Mouse (Mus musculus): ENCODE measurements around the gene En2. TPM values are rescaled to one million over a fixed set of nuclear protein-coding genes. Genes with fewer than 3 reads are reported as not detected.
A peak's percentile ranks its signal among the peaks of the same experiment; 100 is the strongest.

Gene En2
- total and polyA plus RNA-seq, 2 experiments from 2014 or later = 0.05 TPM; not detected in 1

GRCm38 (mm10) chr5:28148473-28148872 lies 17.0 kb upstream of the En2 start:
- Histone ChIP-seq H3K4me3 (ENCODE audit: low read depth, low read length) (no peak overlapping the region), H3K36me3 (ENCODE audit: insufficient read depth) (no peaks in the 10 kb centered on the region), H3K9ac (no peak overlapping the region), H3K4me2 (ENCODE audit: low read depth) (no peak overlapping the region), H3K4me1 (ENCODE audit: insufficient read depth) (no peaks in the 10 kb centered on the region), H3K9me3 (ENCODE audit: low read length) (no peaks in the 10 kb centered on the region), H3K27ac (ENCODE audit: low read depth, low read length) (no peak overlapping the region), H3K27me3 (ENCODE audit: insufficient read depth, low read length) (peaks cover 4% of the 10 kb centered on the region; the same call in 1 of the 2 replicates)
- 29% methylated on average over 3 of the region's 3 CpGs for WGBS
- DNase-seq = no peak
- TF ChIP-seq CTCF (IDR thresholded peaks at IDR 0.05; ENCODE audit: low read depth) = no peak
- ATAC-seq = no peak

GRCm38 (mm10) chr5:28149436-28149835 lies 16.1 kb upstream of the En2 start:
- Histone ChIP-seq H3K9ac (no peak overlapping the region), H3K4me1 (ENCODE audit: insufficient read depth) (no peaks in the 10 kb centered on the region), H3K36me3 (ENCODE audit: insufficient read depth) (no peaks in the 10 kb centered on the region), H3K27me3 (ENCODE audit: insufficient read depth, low read length) (peaks cover 8% of the 10 kb centered on the region), H3K4me2 (ENCODE audit: low read depth) (no peak overlapping the region), H3K4me3 (ENCODE audit: low read depth, low read length) (no peak overlapping the region), H3K9me3 (ENCODE audit: low read length) (no peaks in the 10 kb centered on the region), H3K27ac (ENCODE audit: low read depth, low read length) (no peak overlapping the region)
- no peak for DNase-seq
- 69% methylated on average over 3 of the region's 3 CpGs for WGBS
- TF ChIP-seq CTCF (IDR thresholded peaks at IDR 0.05; ENCODE audit: low read depth) = no peak
- ATAC-seq = no peak

GRCm38 (mm10) chr5:28157044-28157730 lies 8.3 kb upstream of the En2 start:
- Histone ChIP-seq H3K9me3 (ENCODE audit: low read length) (no peaks in the 10 kb centered on the region), H3K36me3 (ENCODE audit: insufficient read depth) (no peaks in the 10 kb centered on the region), H3K9ac (no peak overlapping the region), H3K27me3 (ENCODE audit: insufficient read depth, low read length) (peaks cover 67% of the 10 kb centered on the region), H3K4me2 (ENCODE audit: low read depth) (no peak overlapping the region), H3K4me1 (ENCODE audit: insufficient read depth) (no peaks in the 10 kb centered on the region), H3K27ac (ENCODE audit: low read depth, low read length) (no peak overlapping the region), H3K4me3 (ENCODE audit: low read depth, low read length) (no peak overlapping the region)
- 11% methylated on average over 9 of the region's 9 CpGs for WGBS
- no peak for ATAC-seq
- no peak for TF ChIP-seq CTCF (IDR thresholded peaks at IDR 0.05; ENCODE audit: low read depth)
- no peak for DNase-seq

- Histone ChIP-seq H3K36me3 (ENCODE audit: insufficient read depth) (no peaks in the 10 kb centered on the region), H3K4me3 (ENCODE audit: low read depth, low read length) (no peak overlapping the region), H3K27ac (ENCODE audit: low read depth, low read length) (no peak overlapping the region), H3K9me3 (ENCODE audit: low read length) (no peaks in the 10 kb centered on the region), H3K4me2 (ENCODE audit: low read depth) (no peak overlapping the region), H3K4me1 (ENCODE audit: insufficient read depth) (no peaks in the 10 kb centered on the region), H3K27me3 (ENCODE audit: insufficient read depth, low read length) (peaks cover 65% of the 10 kb centered on the region), H3K9ac (no peak overlapping the region)
- no peak for DNase-seq
- no peak for TF ChIP-seq CTCF (IDR thresholded peaks at IDR 0.05; ENCODE audit: low read depth)
- WGBS = 3% methylated on average over 17 of the region's 17 CpGs
- ATAC-seq = no peak
These were observed 7.7 kb upstream of the En2 start for GRCm38 (mm10) chr5:28157781-28158180.

GRCm38 (mm10) chr5:28158308-28159071 lies 7.0 kb upstream of the En2 start:
- H3K36me3 ChIP-seq (ENCODE audit: insufficient read depth) = no peaks in the 10 kb centered on the region
- no peak for TF ChIP-seq CTCF (IDR thresholded peaks at IDR 0.05; ENCODE audit: low read depth)
- H3K9ac ChIP-seq = no peak overlapping the region
- no peak for DNase-seq
- peaks cover 72% of the 10 kb centered on the region for H3K27me3 ChIP-seq (ENCODE audit: insufficient read depth, low read length)
- no peaks in the 10 kb centered on the region for H3K4me1 ChIP-seq (ENCODE audit: insufficient read depth)
- no peak overlapping the region for H3K4me3 ChIP-seq (ENCODE audit: low read depth, low read length)
- H3K4me2 ChIP-seq (ENCODE audit: low read depth) = no peak overlapping the region
- no peaks in the 10 kb centered on the region for H3K9me3 ChIP-seq (ENCODE audit: low read length)
- peak; percentile 48 for ATAC-seq
- no peak overlapping the region for H3K27ac ChIP-seq (ENCODE audit: low read depth, low read length)
- 3% methylated on average over 31 of the region's 31 CpGs for WGBS

GRCm38 (mm10) chr5:28159072-28159458 lies 6.4 kb upstream of the En2 start:
- H3K4me2 ChIP-seq (ENCODE audit: low read depth) = no peak overlapping the region
- DNase-seq (no peak), ATAC-seq (no peak; the same call in 1 of the 2 replicates)
- no peaks in the 10 kb centered on the region for H3K9me3 ChIP-seq (ENCODE audit: low read length)
- WGBS = 2% methylated on average over 15 of the region's 15 CpGs
- no peak overlapping the region for H3K4me3 ChIP-seq (ENCODE audit: low read depth, low read length)
- H3K27me3 ChIP-seq (ENCODE audit: insufficient read depth, low read length) = peaks cover 74% of the 10 kb centered on the region
- H3K27ac ChIP-seq (ENCODE audit: low read depth, low read length) = no peak overlapping the region
- no peaks in the 10 kb centered on the region for H3K36me3 ChIP-seq (ENCODE audit: insufficient read depth)
- no peak overlapping the region for H3K9ac ChIP-seq
- no peaks in the 10 kb centered on the region for H3K4me1 ChIP-seq (ENCODE audit: insufficient read depth)
- TF ChIP-seq CTCF (IDR thresholded peaks at IDR 0.05; ENCODE audit: low read depth) = no peak

- WGBS = 4% methylated on average over 8 of the region's 8 CpGs
- H3K9ac ChIP-seq = no peak overlapping the region
- no peak overlapping the region for H3K4me2 ChIP-seq (ENCODE audit: low read depth)
- no peak for TF ChIP-seq CTCF (IDR thresholded peaks at IDR 0.05; ENCODE audit: low read depth)
- no peaks in the 10 kb centered on the region for H3K36me3 ChIP-seq (ENCODE audit: insufficient read depth)
- no peaks in the 10 kb centered on the region for H3K4me1 ChIP-seq (ENCODE audit: insufficient read depth)
- peaks cover 82% of the 10 kb centered on the region for H3K27me3 ChIP-seq (ENCODE audit: insufficient read depth, low read length)
- ATAC-seq (no peak), DNase-seq (no peak)
- H3K27ac ChIP-seq (ENCODE audit: low read depth, low read length) = no peak overlapping the region
- H3K4me3 ChIP-seq (ENCODE audit: low read depth, low read length) = no peak overlapping the region
- H3K9me3 ChIP-seq (ENCODE audit: low read length) = no peaks in the 10 kb centered on the region
These were observed 5.5 kb upstream of the En2 start for GRCm38 (mm10) chr5:28159891-28160470.

Data from forebrain, postnatal 0 days (tissue).